Mouse (Mus musculus): ENCODE results near the gene Tbata. TPM values are rescaled to one million over a fixed set of nuclear protein-coding genes. Genes with fewer than 3 reads are reported as not detected.

The Tbata gene
- total RNA-seq, 1 experiment, result not detected

DNA sequence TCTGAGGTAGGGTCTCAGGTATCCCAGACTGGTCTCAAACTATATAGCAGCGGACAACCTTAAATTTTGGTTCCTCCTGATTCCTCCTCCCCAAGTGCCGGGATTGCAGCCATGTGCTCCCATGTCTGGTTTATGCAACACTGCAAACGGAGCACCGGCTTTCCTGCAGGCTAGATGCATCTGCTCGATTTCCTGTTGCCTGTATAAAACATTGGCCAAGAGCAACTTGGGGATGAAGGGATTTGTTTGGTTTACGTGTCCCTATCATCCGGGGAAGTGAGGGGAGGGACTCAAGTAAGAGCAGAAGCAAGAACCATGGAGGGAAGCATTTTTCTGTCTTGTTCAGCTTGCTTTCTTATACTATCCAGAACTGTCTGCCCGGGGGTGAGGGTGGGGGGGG is 23.5 kb downstream of the Tbata start:
- no peak for TF ChIP-seq ZNF384 (IDR thresholded peaks at IDR 0.05; ENCODE audit: low read depth, low read length)
- TF ChIP-seq HCFC1 (IDR thresholded peaks at IDR 0.05; ENCODE audit: borderline replicate concordance, insufficient read depth, low read length), result no peak
- TF ChIP-seq ZC3H11A (IDR thresholded peaks at IDR 0.05; ENCODE audit: borderline replicate concordance, low read depth, low read length), result no peak
- TF ChIP-seq MAFK (IDR thresholded peaks at IDR 0.05; ENCODE audit: insufficient read depth, low read depth, low read length), result no peak
- no peak for TF ChIP-seq CHD2 (IDR thresholded peaks at IDR 0.05; ENCODE audit: low read depth, low read length)
- no peak for DNase-seq (ENCODE audit: low read depth, low spot score)
- H3K4me1 ChIP-seq (ENCODE audit: control insufficient read depth in 2 of 2, insufficient read depth in 2 of 2, low read length in 2 of 2, poor library complexity in 1 of 2), result peaks cover 5 to 6% of the 10 kb centered on the region in 2 experiments

DNA sequence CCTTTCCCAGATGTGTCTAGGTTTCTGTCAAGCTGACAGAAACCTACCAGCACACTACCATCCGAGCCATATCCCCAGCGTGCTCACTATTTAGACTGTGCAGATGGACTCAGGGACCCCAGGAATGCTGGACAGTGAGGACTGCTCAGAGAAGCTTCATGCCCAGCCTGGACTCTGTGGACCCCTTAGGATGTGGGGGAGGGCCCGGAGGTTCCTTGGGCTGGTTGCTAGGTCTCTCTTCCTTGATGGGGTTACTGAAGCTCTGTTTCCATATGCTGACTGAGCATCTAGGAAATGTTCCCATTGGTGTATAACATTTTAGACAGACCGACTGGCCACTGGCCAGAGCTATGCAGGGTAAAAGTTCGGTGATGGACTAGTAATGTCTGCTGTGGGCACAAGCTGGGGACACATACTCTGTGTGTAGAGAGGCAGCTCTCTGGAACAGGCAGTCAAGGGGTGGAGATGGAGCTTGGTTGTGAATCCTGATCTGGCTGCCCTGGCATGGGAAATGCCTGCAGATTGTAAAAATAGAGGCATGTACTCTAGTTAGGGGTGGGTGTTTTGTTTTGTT is 24.1 kb downstream of the Tbata start:
- in situ Hi-C loops (cut with MboI; ENCODE audit: low sequenced_read_pairs in 2 of 2, unreplicated experiment in 2 of 2), result loop anchor here (5.0 to 10.0 kb wide), 2 partner anchors 136 to 139 kb away; no protein-coding TSS in a partner anchor
- Histone ChIP-seq H3K9ac (ENCODE audit: insufficient read depth, low read depth, low read length, poor library complexity, severe bottlenecking) (no peak overlapping the region), H3K27ac (ENCODE audit: insufficient read depth, low read depth, low read length, poor library complexity, severe bottlenecking) (no peak overlapping the region), H3K36me3 (ENCODE audit: control insufficient read depth, insufficient read depth, low read length, poor library complexity, severe bottlenecking) (0 out of 2 replicates have a peak, but pooled peaks cover 2% of the 10 kb centered on the region), H3K4me1 (ENCODE audit: control insufficient read depth in 2 of 2, insufficient read depth in 2 of 2, low read length in 2 of 2, poor library complexity in 1 of 2) (peaks cover 7 to 8% of the 10 kb centered on the region in 2 experiments), H3K4me3 (ENCODE audit: insufficient read depth in 1 of 2, low read depth in 1 of 2, low read length in 2 of 2, poor library complexity in 1 of 2, severe bottlenecking in 1 of 2) (no peak overlapping the region), H3K9me3 (ENCODE audit: control insufficient read depth, insufficient read depth, low read depth, low read length) (no peaks in the 10 kb centered on the region)
- no peak for DNase-seq (ENCODE audit: low read depth, low spot score)
- no peak for TF ChIP-seq ZNF384 (IDR thresholded peaks at IDR 0.05; ENCODE audit: low read depth, low read length)
- TF ChIP-seq MAFK (IDR thresholded peaks at IDR 0.05; ENCODE audit: insufficient read depth, low read depth, low read length), result no peak
- no peak for TF ChIP-seq CHD2 (IDR thresholded peaks at IDR 0.05; ENCODE audit: low read depth, low read length)
- TF ChIP-seq HCFC1 (IDR thresholded peaks at IDR 0.05; ENCODE audit: borderline replicate concordance, insufficient read depth, low read length), result no peak
- no peak for TF ChIP-seq ZC3H11A (IDR thresholded peaks at IDR 0.05; ENCODE audit: borderline replicate concordance, low read depth, low read length)

More for the DNA sequence above, 23.5 kb downstream of the Tbata start:
- Histone ChIP-seq H3K4me3 (ENCODE audit: insufficient read depth in 1 of 2, low read depth in 1 of 2, low read length in 2 of 2, poor library complexity in 1 of 2, severe bottlenecking in 1 of 2) (no peak overlapping the region), H3K36me3 (ENCODE audit: control insufficient read depth, insufficient read depth, low read length, poor library complexity, severe bottlenecking) (0 out of 2 replicates have a peak, but pooled peaks cover 2% of the 10 kb centered on the region), H3K9me3 (ENCODE audit: control insufficient read depth, insufficient read depth, low read depth, low read length) (no peaks in the 10 kb centered on the region), H3K9ac (ENCODE audit: insufficient read depth, low read depth, low read length, poor library complexity, severe bottlenecking) (no peak overlapping the region), H3K27ac (ENCODE audit: insufficient read depth, low read depth, low read length, poor library complexity, severe bottlenecking) (no peak overlapping the region)
- in situ Hi-C loops (cut with MboI; ENCODE audit: low sequenced_read_pairs in 2 of 2, unreplicated experiment in 2 of 2), result loop anchor here (5.0 to 10.0 kb wide), 2 partner anchors 137 to 140 kb away; no protein-coding TSS in a partner anchor

DNA sequence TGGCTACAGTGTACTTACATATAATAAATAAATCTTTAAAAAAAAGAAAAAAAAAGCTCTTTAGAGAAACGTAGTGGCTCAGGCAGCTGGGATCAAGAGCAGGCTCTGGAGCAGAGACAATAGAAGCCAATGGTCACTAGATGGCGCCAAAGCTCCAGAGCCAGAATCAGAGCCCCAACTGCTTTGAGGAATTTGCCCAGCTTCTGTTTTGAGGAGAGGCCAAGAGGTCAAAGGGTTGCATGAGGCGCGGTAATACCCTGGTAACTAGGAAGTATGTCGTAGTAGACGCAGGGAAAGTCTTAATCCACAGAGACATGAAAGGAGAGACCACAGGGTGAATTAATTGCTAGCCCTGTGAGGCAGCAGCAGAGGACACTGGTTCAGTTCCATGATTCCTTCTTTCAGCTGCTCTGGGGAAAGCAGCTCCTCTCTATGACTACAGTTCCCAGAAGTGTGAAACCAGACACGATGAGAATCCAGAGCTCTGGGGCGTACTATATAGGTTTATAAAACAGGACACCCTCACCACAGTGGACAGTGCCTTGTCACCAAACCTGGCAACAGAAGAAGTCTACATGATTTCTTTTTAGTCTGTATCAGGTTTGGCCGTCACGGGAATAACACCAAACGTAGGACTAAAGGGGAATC is 27.9 kb downstream of the Tbata start:
- DNase-seq (ENCODE audit: low read depth, low spot score), result peak; percentile 83
- peaks cover 8 to 30% of the 10 kb centered on the region in 2 experiments for H3K4me1 ChIP-seq (ENCODE audit: control insufficient read depth in 2 of 2, insufficient read depth in 2 of 2, low read length in 2 of 2, poor library complexity in 1 of 2)
- no peaks in the 10 kb centered on the region for H3K9me3 ChIP-seq (ENCODE audit: control insufficient read depth, insufficient read depth, low read depth, low read length)
- H3K9ac ChIP-seq (ENCODE audit: insufficient read depth, low read depth, low read length, poor library complexity, severe bottlenecking), result no peak overlapping the region
- H3K4me3 ChIP-seq (ENCODE audit: insufficient read depth in 1 of 2, low read depth in 1 of 2, low read length in 2 of 2, poor library complexity in 1 of 2, severe bottlenecking in 1 of 2), result no peak overlapping the region
- peak; percentile 92 for TF ChIP-seq ZC3H11A (IDR thresholded peaks at IDR 0.05; ENCODE audit: borderline replicate concordance, low read depth, low read length)
- TF ChIP-seq HCFC1 (IDR thresholded peaks at IDR 0.05; ENCODE audit: borderline replicate concordance, insufficient read depth, low read length), result no peak
- no peak for TF ChIP-seq CHD2 (IDR thresholded peaks at IDR 0.05; ENCODE audit: low read depth, low read length)
- no peak for TF ChIP-seq MAFK (IDR thresholded peaks at IDR 0.05; ENCODE audit: insufficient read depth, low read depth, low read length)
- 0 out of 2 replicates have a peak, but pooled peaks have one; percentile 28 for TF ChIP-seq ZNF384 (IDR thresholded peaks at IDR 0.05; ENCODE audit: low read depth, low read length)
- H3K36me3 ChIP-seq (ENCODE audit: control insufficient read depth, insufficient read depth, low read length, poor library complexity, severe bottlenecking), result 0 out of 2 replicates have a peak, but pooled peaks cover 2% of the 10 kb centered on the region
- in situ Hi-C loops (cut with MboI; ENCODE audit: low sequenced_read_pairs in 2 of 2, unreplicated experiment in 2 of 2), result loop anchor here (5.0 to 10.0 kb wide), 2 partner anchors 133 to 135 kb away; no protein-coding TSS in a partner anchor
- H3K27ac ChIP-seq (ENCODE audit: insufficient read depth, low read depth, low read length, poor library complexity, severe bottlenecking), result peak overlapping the region; percentile 13; the same call in 1 of the 2 replicates

DNA sequence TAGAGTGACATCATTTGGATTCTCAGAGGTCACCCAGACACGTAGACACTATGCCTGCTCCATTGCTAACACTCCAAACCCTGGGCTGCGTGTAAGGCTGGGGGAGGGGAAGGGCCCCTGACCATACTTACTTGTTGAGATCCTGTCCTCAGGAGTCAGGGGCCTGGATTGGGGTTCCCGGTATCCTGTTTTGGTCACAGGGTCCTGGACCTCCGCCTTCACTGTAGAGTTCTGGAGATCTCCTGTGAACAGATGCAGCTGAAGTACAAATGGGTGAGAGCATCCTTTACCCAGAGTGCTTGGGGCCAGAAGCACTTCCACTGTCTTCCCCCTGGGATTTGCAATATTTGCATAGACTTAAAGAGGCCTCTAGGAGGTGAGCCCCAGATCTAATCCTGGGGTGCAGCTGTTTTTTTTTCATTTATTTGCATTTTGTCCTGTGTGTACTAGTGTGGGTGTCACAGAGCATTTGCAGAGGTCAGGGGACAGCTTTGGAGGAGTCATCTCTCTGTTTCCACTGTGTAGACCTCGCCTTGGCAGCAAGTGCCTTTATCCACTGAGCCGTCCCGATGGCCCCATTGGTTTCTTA is 28.6 kb downstream of the Tbata start:
- TF ChIP-seq ZC3H11A (IDR thresholded peaks at IDR 0.05; ENCODE audit: borderline replicate concordance, low read depth, low read length) (no peak), ZNF384 (IDR thresholded peaks at IDR 0.05; ENCODE audit: low read depth, low read length) (no peak), CHD2 (IDR thresholded peaks at IDR 0.05; ENCODE audit: low read depth, low read length) (no peak), HCFC1 (IDR thresholded peaks at IDR 0.05; ENCODE audit: borderline replicate concordance, insufficient read depth, low read length) (no peak), MAFK (IDR thresholded peaks at IDR 0.05; ENCODE audit: insufficient read depth, low read depth, low read length) (no peak)

More for the DNA sequence above, 28.6 kb downstream of the Tbata start:
- Histone ChIP-seq H3K27ac (ENCODE audit: insufficient read depth, low read depth, low read length, poor library complexity, severe bottlenecking) (peak overlapping the region; percentile 24; the same call in 1 of the 2 replicates), H3K4me3 (ENCODE audit: insufficient read depth in 1 of 2, low read depth in 1 of 2, low read length in 2 of 2, poor library complexity in 1 of 2, severe bottlenecking in 1 of 2) (no peak overlapping the region), H3K36me3 (ENCODE audit: control insufficient read depth, insufficient read depth, low read length, poor library complexity, severe bottlenecking) (0 out of 2 replicates have a peak, but pooled peaks cover 2% of the 10 kb centered on the region), H3K9ac (ENCODE audit: insufficient read depth, low read depth, low read length, poor library complexity, severe bottlenecking) (no peak overlapping the region), H3K9me3 (ENCODE audit: control insufficient read depth, insufficient read depth, low read depth, low read length) (no peaks in the 10 kb centered on the region), H3K4me1 (ENCODE audit: control insufficient read depth in 2 of 2, insufficient read depth in 2 of 2, low read length in 2 of 2, poor library complexity in 1 of 2) (peaks cover 8 to 30% of the 10 kb centered on the region in 2 experiments)
- DNase-seq (ENCODE audit: low read depth, low spot score), result no peak
- in situ Hi-C loops (cut with MboI; ENCODE audit: low sequenced_read_pairs in 2 of 2, unreplicated experiment in 2 of 2), result no loop called here
